Mouse (Mus musculus) megakaryocyte, embryonic 14.5 days (primary cell): ENCODE results near the gene H1foo. TPM values are rescaled to one million over a fixed set of nuclear protein-coding genes. Genes with fewer than 3 reads are reported as not detected.

Experiments
- H3K27me3 ChIP-seq: replicated peaks from 2 replicates; pipeline ENCODE3; 2012; ENCODE audit warnings: inconsistent platforms
- H3K36me3 ChIP-seq: replicated peaks from 2 replicates; pipeline ENCODE3; 2012; ENCODE audit warnings: low read length, inconsistent platforms, mixed read lengths
- H3K4me1 ChIP-seq: 2 replicates; pipeline ENCODE4 v1.6.1; 2012; ENCODE audit warnings: inconsistent platforms
- H3K4me3 ChIP-seq: replicated peaks from 2 replicates; pipeline ENCODE3; 2012; ENCODE audit warnings: moderate library complexity, mild to moderate bottlenecking, inconsistent platforms
- H3K9me3 ChIP-seq: 2 replicates; pipeline ENCODE4 v1.6.1; 2012; ENCODE audit warnings: inconsistent platforms
- FLI1 ChIP-seq: IDR thresholded peaks from 2 replicates; pipeline ENCODE4 v1.6.1; 2012; ENCODE audit warnings: low read length, inconsistent platforms, mixed read lengths
- GATA1 ChIP-seq: IDR thresholded peaks from 3 replicates; pipeline ENCODE4 v1.6.1; 2012; ENCODE audit warnings: mixed read lengths, low read length, inconsistent platforms, borderline replicate concordance
- polyA plus RNA-seq: library from polyadenylated mRNA; stranded (reverse); fragments of >175 nt; gene quantifications from 2 replicates; pipeline ENCODE4 v1.2.3, GENCODE M21; 2012; ENCODE audit warnings: low replicate concordance; ENCODE audit not compliant: insufficient read depth

H1foo gene
- polyA plus RNA-seq, 1 experiment, result not detected

GRCm38 (mm10) chr6:115996171-115996851 lies 51.6 kb downstream of the H1foo start:
- peaks cover 82% of the 10 kb centered on the region for H3K4me1 ChIP-seq
- H3K36me3 ChIP-seq, result no peaks in the 10 kb centered on the region
- no peaks in the 10 kb centered on the region for H3K9me3 ChIP-seq
- H3K4me3 ChIP-seq, result peak overlapping the region; percentile 94
- H3K27me3 ChIP-seq, result peaks cover 33% of the 10 kb centered on the region
- TF ChIP-seq FLI1 (no peak), GATA1 (no peak)

DNA sequence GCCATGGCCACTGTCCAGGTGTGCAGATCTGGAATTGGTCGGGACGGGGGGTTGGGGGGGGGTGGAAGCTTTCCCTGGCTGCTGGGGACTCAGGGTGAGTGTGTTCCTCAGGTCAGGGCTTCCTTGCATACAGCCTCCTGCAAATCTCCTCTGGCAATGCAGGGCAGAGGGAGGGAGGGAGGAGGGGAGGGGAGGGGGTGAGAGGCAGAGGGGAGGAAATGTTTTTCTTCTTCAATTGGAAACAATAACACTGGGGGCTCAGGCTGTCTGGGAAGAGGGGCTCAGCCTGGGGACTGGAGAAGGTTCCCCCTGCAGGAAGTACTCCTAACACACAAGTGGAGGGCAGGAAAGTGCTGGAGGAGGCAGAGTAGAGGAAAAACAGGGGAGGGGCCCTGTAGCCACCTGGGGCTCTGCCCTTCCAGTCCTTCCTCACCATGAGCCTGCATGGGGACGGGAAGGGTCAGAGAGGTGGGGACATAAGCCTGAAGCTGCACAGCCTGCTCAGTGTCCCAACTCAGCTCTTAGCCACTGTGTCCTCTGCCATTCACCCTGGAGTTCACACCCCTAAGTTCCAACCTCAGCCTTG lies 53.1 kb downstream of the H1foo start:
- Histone ChIP-seq H3K4me1 (peaks cover 79% of the 10 kb centered on the region), H3K27me3 (peaks cover 18% of the 10 kb centered on the region), H3K9me3 (no peaks in the 10 kb centered on the region), H3K36me3 (no peaks in the 10 kb centered on the region), H3K4me3 (no peak overlapping the region)
- no peak for TF ChIP-seq GATA1
- no peak for TF ChIP-seq FLI1

GRCm38 (mm10) chr6:115998758-115999157 lies 54.0 kb downstream of the H1foo start:
- Histone ChIP-seq H3K9me3 (no peaks in the 10 kb centered on the region), H3K27me3 (peaks cover 9% of the 10 kb centered on the region), H3K4me3 (no peak overlapping the region), H3K36me3 (no peaks in the 10 kb centered on the region), H3K4me1 (peaks cover 78% of the 10 kb centered on the region)
- TF ChIP-seq GATA1 (no peak), FLI1 (no peak)

- TF ChIP-seq FLI1, result no peak
- TF ChIP-seq GATA1, result no peak
- Histone ChIP-seq H3K36me3 (no peaks in the 10 kb centered on the region), H3K9me3 (no peaks in the 10 kb centered on the region), H3K4me3 (no peak overlapping the region), H3K27me3 (peaks cover 4% of the 10 kb centered on the region), H3K4me1 (peaks cover 78% of the 10 kb centered on the region)
These were observed 54.5 kb downstream of the H1foo start for GRCm38 (mm10) chr6:115999227-115999626.

Other genes starting within 250 kb of the H1foo start
- 650 and 2,177 TPM in 2 replicates for gene Tmem40, start 182.5 kb upstream of the H1foo start, polyA plus RNA-seq
- 7.0 and 7.1 TPM in 2 replicates for gene Cand2, start 170.4 kb upstream of the H1foo start, polyA plus RNA-seq
- gene Rpl32, start 136.2 kb upstream of the H1foo start, polyA plus RNA-seq, result 500 and 629 TPM in 2 replicates
- gene Efcab12, start 106.5 kb upstream of the H1foo start, polyA plus RNA-seq, result not detected in 2 replicates
- gene Mbd4, start 91.6 kb upstream of the H1foo start, polyA plus RNA-seq, result 0.40 TPM in 1 of 2 replicates, not detected in the other
- gene Ift122, start 91.5 kb upstream of the H1foo start, polyA plus RNA-seq, result 1.1 TPM in 1 of 2 replicates, not detected in the other
- gene Rho, start 13.2 kb upstream of the H1foo start, polyA plus RNA-seq, result not detected in 2 replicates
- gene Plxnd1, start 50.1 kb downstream of the H1foo start, polyA plus RNA-seq, result 3.8 and 14.9 TPM in 2 replicates
- gene Tmcc1, start 248.5 kb downstream of the H1foo start, polyA plus RNA-seq, result 0.58 and 0.97 TPM in 2 replicates